ENCODE assay signal across 8 mouse cellular contexts in the genomic region with DNA sequence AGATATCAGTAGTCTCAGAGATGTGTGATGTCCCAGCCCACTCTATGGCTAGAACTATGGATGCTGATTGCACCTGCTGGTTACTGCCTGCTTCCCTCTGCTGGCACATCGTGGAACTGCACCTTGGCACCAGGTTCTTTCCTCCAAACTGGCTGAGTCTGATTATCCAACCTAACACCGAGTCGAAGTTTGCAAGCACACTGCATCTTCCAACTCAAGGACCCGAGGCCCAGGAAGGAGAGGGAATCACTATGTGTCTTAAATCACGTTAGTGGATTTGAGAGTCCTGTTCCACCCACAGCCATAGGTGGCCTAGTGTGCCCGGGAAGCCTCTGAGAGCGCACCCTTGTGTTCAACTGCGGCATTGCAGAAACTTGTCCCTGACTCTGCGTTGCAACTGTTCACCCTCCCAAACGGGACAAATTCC. TPM values are rescaled to one million over a fixed set of nuclear protein-coding genes. Genes with fewer than 3 reads are reported as not detected.
A peak's percentile ranks its signal among the peaks of the same experiment; 100 is the strongest.
DNase-seq lines count a peak whose midpoint lies in the region; ATAC-seq and TF ChIP-seq lines count a peak whose summit lies in the region.

No protein-coding gene starts in this region.

- DNase-seq in ES-CJ7 (ENCODE audit: low read depth, low spot score), result peak; percentile 83
- DNase-seq in adrenal gland, postnatal 14 days, result peak; percentile 88
- DNase-seq in embryo, embryonic 9.5 days (ENCODE audit: extremely low spot score), result peak; percentile 70
- no peak for DNase-seq in heart, postnatal 0 days (ENCODE audit: low spot score)
- DNase-seq in layer of hippocampus, adult 11-12 months (ENCODE audit: low spot score), result peak; percentile 85
- peak; percentile 63 for DNase-seq in lung, postnatal 0 days (ENCODE audit: low spot score)
- peak; percentile 71 for DNase-seq in right cerebral cortex, adult 18-20 months
- DNase-seq in urinary bladder, postnatal 10 days (ENCODE audit: low spot score), result peak; percentile 44

- peak; percentile 75 for TF ChIP-seq CTCF in heart, postnatal 0 days (IDR thresholded peaks at IDR 0.05; ENCODE audit: low read depth)
- peak; percentile 84 for TF ChIP-seq CTCF in lung, postnatal 0 days (IDR thresholded peaks at IDR 0.05)

- H3K36me3 ChIP-seq in heart, postnatal 0 days (replicated peaks; ENCODE audit: control insufficient read depth, insufficient read depth, low read length), result no peaks in the 10 kb centered on the region
- no peaks in the 10 kb centered on the region for H3K36me3 ChIP-seq in lung, postnatal 0 days (ENCODE audit: insufficient read depth, low read length)

- no peak for TF ChIP-seq EP300 in heart, postnatal 0 days (IDR thresholded peaks at IDR 0.05; ENCODE audit: low read depth)
- no peak for TF ChIP-seq EP300 in lung, postnatal 0 days (IDR thresholded peaks at IDR 0.05)

- peak; percentile 30; the same call in 1 of the 2 replicates for ATAC-seq in heart, postnatal 0 days (ENCODE audit: insufficient read depth, low read depth)
- ATAC-seq in lung, postnatal 0 days, result peak; percentile 42

- no peaks in the 10 kb centered on the region for H3K9me3 ChIP-seq in heart, postnatal 0 days (replicated peaks; ENCODE audit: control insufficient read depth, low read length)
- H3K9me3 ChIP-seq in lung, postnatal 0 days (ENCODE audit: low read length), result no peaks in the 10 kb centered on the region

- H3K4me2 ChIP-seq in heart, postnatal 0 days (ENCODE audit: low read depth, low read length), result no peak overlapping the region
- H3K4me2 ChIP-seq in lung, postnatal 0 days (replicated peaks; ENCODE audit: low read depth, low read length), result no peak overlapping the region

- no peak overlapping the region for H3K27ac ChIP-seq in heart, postnatal 0 days (ENCODE audit: low read depth)
- H3K27ac ChIP-seq in lung, postnatal 0 days (ENCODE audit: low read length), result no peak overlapping the region

- H3K27me3 ChIP-seq in heart, postnatal 0 days (ENCODE audit: control insufficient read depth, insufficient read depth, low read length), result no peaks in the 10 kb centered on the region
- H3K27me3 ChIP-seq in lung, postnatal 0 days (replicated peaks; ENCODE audit: insufficient read depth, low read length), result no peaks in the 10 kb centered on the region

- WGBS in heart, postnatal 0 days, result 16% methylated on average over 10 of the region's 10 CpGs
- 9% methylated on average over 10 of the region's 10 CpGs for WGBS in lung, postnatal 0 days

- H3K9ac ChIP-seq in heart, postnatal 0 days (replicated peaks; ENCODE audit: low read depth, low read length), result no peak overlapping the region
- H3K9ac ChIP-seq in lung, postnatal 0 days (replicated peaks; ENCODE audit: low read depth), result no peak overlapping the region

- no peaks in the 10 kb centered on the region for H3K4me1 ChIP-seq in heart, postnatal 0 days (ENCODE audit: control insufficient read depth, insufficient read depth)
- peaks cover 5% of the 10 kb centered on the region; the same call in 1 of the 2 replicates for H3K4me1 ChIP-seq in lung, postnatal 0 days (ENCODE audit: insufficient read depth, low read depth, low read length)

- H3K4me3 ChIP-seq in heart, postnatal 0 days (ENCODE audit: low read depth, low read length), result no peak overlapping the region
- no peak overlapping the region for H3K4me3 ChIP-seq in lung, postnatal 0 days (ENCODE audit: low read depth, low read length)

RNA-seq across cellular contexts. Expression of gene Pomgnt2, which starts 17.3 kb away (rescaled TPM):
- total RNA-seq in adrenal gland, postnatal 14 days (2021), result 12.6 and 15.7 TPM in 2 replicates
- 14.2 and 19.4 TPM in 2 replicates for total RNA-seq in heart, postnatal 0 days (2014; rRNA removed; ENCODE audit: low replicate concordance)
- 6.9 and 7.9 TPM in 2 replicates for polyA plus RNA-seq in heart, postnatal 0 days (2015; fragmentation: Nextera tagmentation; extraction: Ambion mirVana)
- polyA plus RNA-seq in lung, postnatal 0 days (2015; fragmentation: Nextera tagmentation; extraction: Ambion mirVana), result 4.3 and 5.6 TPM in 2 replicates
